Mouse (Mus musculus) C2C12 (cell line): Measurements from ENCODE around the gene Sept8.

Experiments
- FOSL1 ChIP-seq: IDR thresholded peaks from one replicate; pipeline ENCODE4 v1.8.0; 2011; ENCODE audit warnings: mild to moderate bottlenecking, low read length; ENCODE audit not compliant: poor library complexity, insufficient read depth, severe bottlenecking
- MYOG ChIP-seq: IDR thresholded peaks from one replicate; pipeline ENCODE4 v1.6.1; 2011; ENCODE audit not compliant: control insufficient read depth, insufficient read length; ENCODE audit errors: extremely low read depth
- USF1 ChIP-seq: IDR thresholded peaks from one replicate; pipeline ENCODE4 v1.6.1; 2011; ENCODE audit warnings: low read depth, mild to moderate bottlenecking, control low read depth, moderate library complexity

GRCm38 (mm10) chr11:53532231-53532620, 13.2 kb downstream of the Sept8 start:
- no peak for TF ChIP-seq FOSL1
- no peak for TF ChIP-seq MYOG
- TF ChIP-seq USF1, result no peak
